Mouse (Mus musculus): ENCODE results near the gene Cda. TPM values are rescaled to one million over a fixed set of nuclear protein-coding genes. Genes with fewer than 3 reads are reported as not detected.

Gene Cda
- polyA plus RNA-seq, 1 experiment = 0.06 TPM

DNA sequence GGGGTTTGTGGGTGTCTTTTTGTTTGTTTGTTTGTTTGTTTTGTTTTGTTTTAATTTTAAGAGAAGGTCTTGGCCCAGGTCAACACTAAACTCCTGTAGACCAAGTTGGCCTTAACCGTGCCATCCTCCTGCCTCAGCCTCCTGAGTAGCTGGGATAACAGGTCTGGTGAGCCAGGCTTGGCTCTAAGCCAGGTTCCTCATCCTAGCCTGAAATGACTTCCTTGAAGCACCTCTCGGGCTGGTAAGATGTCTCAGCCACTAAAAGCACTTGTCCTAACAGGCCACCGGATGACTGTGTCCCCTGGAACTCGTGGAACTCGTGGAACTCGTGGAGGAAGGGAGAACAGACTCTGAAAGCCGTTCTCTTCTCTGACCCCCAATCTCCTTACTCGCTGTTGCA lies 11.7 kb downstream of the Cda start:
- no peaks in the 10 kb centered on the region for H3K9me3 ChIP-seq (ENCODE audit: control insufficient read depth, low read length)
- H3K4me1 ChIP-seq (ENCODE audit: control insufficient read depth) = no peaks in the 10 kb centered on the region
- H3K4me3 ChIP-seq (replicated peaks) = no peak overlapping the region
- TF ChIP-seq TAL1 (IDR thresholded peaks at IDR 0.05; ENCODE audit: low read length) (no peak), GATA1 (IDR thresholded peaks at IDR 0.05; ENCODE audit: low read length) (no peak)
- no peaks in the 10 kb centered on the region for H3K36me3 ChIP-seq (ENCODE audit: control insufficient read depth)
- H3K27me3 ChIP-seq (ENCODE audit: control insufficient read depth) = peaks cover 6% of the 10 kb centered on the region

DNA sequence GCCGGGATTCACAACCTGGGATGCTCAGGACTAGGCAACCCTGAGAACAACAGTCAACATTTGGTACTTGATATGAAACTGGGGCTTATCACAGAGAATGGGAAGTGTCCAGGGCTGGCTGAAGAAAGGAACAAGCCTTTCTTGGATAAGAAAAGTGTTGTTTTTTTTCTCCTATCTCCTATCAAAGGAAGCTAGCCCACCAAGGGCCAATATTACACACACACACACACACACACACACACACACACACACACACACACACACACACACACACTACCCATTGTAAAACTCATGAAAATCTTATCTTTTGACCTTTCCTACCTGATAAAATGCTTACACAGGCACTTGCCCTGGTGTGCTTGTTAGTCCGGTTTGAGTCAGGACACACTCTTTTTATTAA lies 12.3 kb downstream of the Cda start:
- H3K36me3 ChIP-seq (ENCODE audit: control insufficient read depth) = no peaks in the 10 kb centered on the region
- TF ChIP-seq TAL1 (IDR thresholded peaks at IDR 0.05; ENCODE audit: low read length) = no peak
- no peak for TF ChIP-seq GATA1 (IDR thresholded peaks at IDR 0.05; ENCODE audit: low read length)
- no peaks in the 10 kb centered on the region for H3K4me1 ChIP-seq (ENCODE audit: control insufficient read depth)
- H3K27me3 ChIP-seq (ENCODE audit: control insufficient read depth) = peaks cover under 1% of the 10 kb centered on the region; the same call in 1 of the 2 replicates
- H3K4me3 ChIP-seq (replicated peaks) = no peak overlapping the region
- no peaks in the 10 kb centered on the region for H3K9me3 ChIP-seq (ENCODE audit: control insufficient read depth, low read length)

DNA sequence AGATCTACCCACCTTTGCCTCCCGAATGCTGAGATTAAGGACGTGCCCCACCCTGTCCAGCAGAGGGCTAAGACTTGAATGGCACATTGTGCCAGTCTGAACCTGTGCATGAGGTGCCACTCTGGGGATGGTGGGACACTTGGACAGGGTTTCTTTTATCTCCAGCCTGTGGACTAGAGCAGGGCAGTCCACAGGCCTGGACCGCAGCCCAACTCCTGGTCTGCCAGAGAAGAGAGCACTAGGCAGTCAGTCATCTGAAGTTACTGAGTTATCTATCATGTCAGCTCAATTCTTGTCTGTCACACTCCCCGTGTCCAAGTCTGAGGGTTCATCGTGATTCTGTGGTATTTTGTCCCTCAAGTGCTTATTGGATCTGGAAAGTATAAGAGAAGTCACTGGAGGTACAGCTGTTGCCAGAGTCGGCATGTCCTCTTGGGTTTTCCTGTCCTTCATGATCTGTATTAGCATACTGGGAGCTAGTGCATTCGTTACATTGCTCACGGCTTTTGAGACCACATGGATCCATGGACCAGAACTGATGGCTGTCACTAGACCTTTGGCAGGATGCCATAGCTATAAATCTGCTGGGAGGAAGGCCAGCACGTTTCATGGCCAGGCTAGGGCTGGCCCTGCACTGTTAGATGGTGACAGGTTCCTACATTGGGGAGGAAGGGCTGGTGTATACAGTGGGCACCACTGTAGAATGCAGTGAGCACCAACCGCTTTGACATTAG lies 14.2 kb downstream of the Cda start:
- Histone ChIP-seq H3K9me3 (ENCODE audit: control insufficient read depth, low read length) (no peaks in the 10 kb centered on the region), H3K36me3 (ENCODE audit: control insufficient read depth) (no peaks in the 10 kb centered on the region), H3K27me3 (ENCODE audit: control insufficient read depth) (no peaks in the 10 kb centered on the region), H3K4me3 (replicated peaks) (no peak overlapping the region), H3K4me1 (ENCODE audit: control insufficient read depth) (no peaks in the 10 kb centered on the region)
- TF ChIP-seq TAL1 (IDR thresholded peaks at IDR 0.05; ENCODE audit: low read length) (no peak), GATA1 (IDR thresholded peaks at IDR 0.05; ENCODE audit: low read length) (no peak)

DNA sequence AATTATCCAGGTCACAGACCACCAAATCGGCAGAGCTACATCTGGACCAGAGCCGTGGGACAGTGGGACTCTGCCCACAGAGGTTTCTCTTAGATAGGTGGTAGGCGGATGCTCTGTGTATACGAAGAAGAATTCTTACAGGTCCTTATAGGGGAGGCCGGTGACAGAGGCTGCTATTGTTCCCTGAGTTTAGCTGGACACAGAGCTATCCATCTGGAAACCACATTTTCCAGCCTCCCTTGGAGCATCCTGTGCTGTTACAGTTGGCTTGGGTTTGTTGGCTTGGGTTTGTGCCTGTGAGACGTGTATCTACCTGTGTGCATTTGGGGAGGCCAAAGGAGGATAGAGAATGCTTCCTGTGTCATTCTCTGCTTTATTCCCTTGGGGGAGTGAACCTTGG lies 15.1 kb downstream of the Cda start:
- H3K36me3 ChIP-seq (ENCODE audit: control insufficient read depth) = no peaks in the 10 kb centered on the region
- H3K27me3 ChIP-seq (ENCODE audit: control insufficient read depth) = no peaks in the 10 kb centered on the region
- TF ChIP-seq GATA1 (IDR thresholded peaks at IDR 0.05; ENCODE audit: low read length) (no peak), TAL1 (IDR thresholded peaks at IDR 0.05; ENCODE audit: low read length) (no peak)
- no peaks in the 10 kb centered on the region for H3K4me1 ChIP-seq (ENCODE audit: control insufficient read depth)
- no peak overlapping the region for H3K4me3 ChIP-seq (replicated peaks)
- H3K9me3 ChIP-seq (ENCODE audit: control insufficient read depth, low read length) = no peaks in the 10 kb centered on the region

DNA sequence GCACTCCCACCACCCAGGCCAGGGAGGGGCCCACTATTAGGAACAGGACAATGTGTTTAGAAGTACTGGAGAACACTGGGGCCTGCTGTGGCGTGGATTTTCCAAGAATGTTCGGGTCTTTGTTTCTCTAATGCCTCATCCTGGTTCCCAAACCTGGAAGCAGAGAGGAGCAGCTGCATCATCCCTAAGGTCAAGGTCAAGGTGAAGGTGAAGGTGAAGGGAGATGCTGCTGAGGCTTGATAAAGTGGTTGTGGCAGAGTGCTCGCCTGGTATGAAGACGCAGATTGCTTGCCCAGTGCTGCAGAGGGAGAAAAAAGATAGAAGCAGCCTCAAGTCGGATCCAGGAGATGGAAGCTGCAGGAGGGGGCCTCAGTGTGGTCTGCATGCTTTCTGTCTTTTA lies 16.0 kb downstream of the Cda start:
- TF ChIP-seq TAL1 (IDR thresholded peaks at IDR 0.05; ENCODE audit: low read length) (no peak), GATA1 (IDR thresholded peaks at IDR 0.05; ENCODE audit: low read length) (no peak)
- H3K27me3 ChIP-seq (ENCODE audit: control insufficient read depth) = no peaks in the 10 kb centered on the region

DNA sequence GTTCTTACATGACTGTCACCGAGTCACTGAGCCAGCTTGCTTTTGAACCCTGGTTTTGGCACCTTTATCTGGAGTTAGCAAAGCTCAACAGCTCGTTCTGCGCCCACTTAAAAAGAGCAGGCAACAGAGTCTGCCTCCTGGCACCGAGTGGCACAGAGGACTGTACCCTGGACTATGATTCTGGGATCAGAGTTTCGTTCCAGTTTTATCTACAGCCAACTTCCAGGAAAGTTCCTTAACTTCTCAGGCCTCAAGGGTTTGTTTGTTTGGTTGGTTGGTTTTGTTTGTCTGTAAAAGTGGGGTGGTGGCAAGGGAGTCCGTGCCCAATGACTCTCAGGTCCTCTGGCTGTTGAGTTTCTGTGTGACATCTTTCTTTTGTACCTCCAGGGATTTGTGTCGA lies 19.1 kb downstream of the Cda start:
- no peaks in the 10 kb centered on the region for H3K9me3 ChIP-seq (ENCODE audit: control insufficient read depth, low read length)
- no peaks in the 10 kb centered on the region for H3K4me1 ChIP-seq (ENCODE audit: control insufficient read depth)
- no peak for TF ChIP-seq TAL1 (IDR thresholded peaks at IDR 0.05; ENCODE audit: low read length)
- no peak for TF ChIP-seq GATA1 (IDR thresholded peaks at IDR 0.05; ENCODE audit: low read length)
- no peaks in the 10 kb centered on the region; the same call in 1 of the 2 replicates for H3K36me3 ChIP-seq (ENCODE audit: control insufficient read depth)
- no peaks in the 10 kb centered on the region for H3K27me3 ChIP-seq (ENCODE audit: control insufficient read depth)
- no peak overlapping the region for H3K4me3 ChIP-seq (replicated peaks)

More for the DNA sequence above, 16.0 kb downstream of the Cda start:
- no peaks in the 10 kb centered on the region for H3K9me3 ChIP-seq (ENCODE audit: control insufficient read depth, low read length)
- H3K36me3 ChIP-seq (ENCODE audit: control insufficient read depth) = no peaks in the 10 kb centered on the region
- H3K4me1 ChIP-seq (ENCODE audit: control insufficient read depth) = no peaks in the 10 kb centered on the region
- H3K4me3 ChIP-seq (replicated peaks) = no peak overlapping the region

DNA sequence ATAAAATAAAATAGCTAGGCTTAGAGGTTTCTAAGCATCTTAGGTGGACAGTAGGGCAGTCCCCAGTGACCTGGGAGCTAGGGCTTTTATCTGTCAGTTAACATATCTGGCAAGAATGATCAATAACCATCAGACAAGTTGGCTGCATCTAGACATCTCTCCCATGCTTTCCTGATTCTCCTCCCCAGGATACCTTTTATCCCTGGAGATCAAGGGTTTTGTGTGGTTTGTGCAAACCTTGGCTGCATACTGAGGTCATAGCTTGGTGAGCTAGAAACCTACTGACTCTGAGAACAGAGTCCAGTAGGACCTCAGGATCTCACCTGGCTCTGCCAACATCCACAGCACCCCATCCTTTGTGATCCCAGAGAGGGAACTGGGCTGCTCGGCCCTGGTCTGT lies 20.5 kb downstream of the Cda start:
- no peaks in the 10 kb centered on the region; the same call in 1 of the 2 replicates for H3K36me3 ChIP-seq (ENCODE audit: control insufficient read depth)
- no peaks in the 10 kb centered on the region for H3K9me3 ChIP-seq (ENCODE audit: control insufficient read depth, low read length)
- TF ChIP-seq GATA1 (IDR thresholded peaks at IDR 0.05; ENCODE audit: low read length) (no peak), TAL1 (IDR thresholded peaks at IDR 0.05; ENCODE audit: low read length) (no peak)
- H3K4me1 ChIP-seq (ENCODE audit: control insufficient read depth) = no peaks in the 10 kb centered on the region
- H3K4me3 ChIP-seq (replicated peaks) = no peak overlapping the region
- H3K27me3 ChIP-seq (ENCODE audit: control insufficient read depth) = no peaks in the 10 kb centered on the region

DNA sequence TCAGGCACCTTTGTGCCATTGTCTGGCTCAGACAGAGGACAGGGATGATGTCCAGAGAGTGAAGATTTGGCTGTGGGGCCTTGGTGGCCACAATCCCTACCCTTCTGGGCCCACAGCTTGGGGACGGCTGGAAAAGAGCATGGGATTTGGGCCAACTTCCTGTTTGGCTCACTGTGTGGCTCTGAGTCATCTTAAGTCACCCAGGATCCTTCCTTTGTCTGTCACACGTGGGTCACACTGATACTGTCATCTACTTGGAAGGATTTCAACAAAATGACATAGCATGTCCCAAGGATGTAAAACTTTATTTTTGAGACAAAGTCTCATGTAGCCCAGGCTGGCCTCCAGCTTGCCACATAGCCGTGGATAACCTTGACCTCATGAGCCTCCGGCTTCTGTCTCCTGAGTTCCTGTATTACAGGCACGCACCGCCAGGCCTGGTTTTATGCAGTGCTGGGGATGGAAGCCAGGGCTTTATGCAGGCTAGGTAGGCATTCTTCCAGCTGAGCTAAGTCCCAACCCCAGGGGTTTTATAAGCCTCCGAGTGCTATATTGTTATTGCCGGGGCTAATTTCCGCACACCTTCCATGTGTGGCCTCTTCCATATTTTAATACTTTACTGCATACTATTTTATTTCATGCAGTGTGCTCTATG lies 22.8 kb downstream of the Cda start:
- TF ChIP-seq TAL1 (IDR thresholded peaks at IDR 0.05; ENCODE audit: low read length) (no peak), GATA1 (IDR thresholded peaks at IDR 0.05; ENCODE audit: low read length) (no peak)
- Histone ChIP-seq H3K27me3 (ENCODE audit: control insufficient read depth) (peaks cover 2% of the 10 kb centered on the region; the same call in 1 of the 2 replicates), H3K4me1 (ENCODE audit: control insufficient read depth) (no peaks in the 10 kb centered on the region), H3K4me3 (replicated peaks) (no peak overlapping the region), H3K36me3 (ENCODE audit: control insufficient read depth) (no peaks in the 10 kb centered on the region; the same call in 1 of the 2 replicates), H3K9me3 (ENCODE audit: control insufficient read depth, low read length) (no peaks in the 10 kb centered on the region)

DNA sequence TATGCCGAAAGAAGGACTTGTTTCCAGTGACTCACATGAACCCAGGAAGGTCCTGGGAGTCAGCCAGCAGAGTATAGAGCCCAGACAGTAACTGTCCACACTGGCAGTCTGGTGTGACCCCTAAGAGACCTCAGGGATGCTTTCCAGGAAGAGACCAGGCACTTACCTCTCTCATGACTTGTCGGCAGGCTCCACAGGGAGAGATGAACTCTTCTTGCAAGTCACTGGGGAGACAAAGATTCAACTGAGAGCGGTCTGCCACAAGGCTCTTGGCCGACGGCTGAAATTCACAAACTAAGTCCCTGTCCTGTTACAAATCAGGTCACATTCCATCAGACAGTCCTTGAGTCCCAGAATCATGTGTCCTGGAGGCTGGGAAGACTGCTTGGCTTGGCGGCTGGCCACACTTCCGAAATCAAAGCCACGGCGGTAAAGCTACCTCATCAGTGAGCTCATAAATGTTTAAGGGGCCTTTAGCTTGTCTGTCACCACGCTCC lies 24.4 kb downstream of the Cda start:
- H3K9me3 ChIP-seq (ENCODE audit: control insufficient read depth, low read length) = no peaks in the 10 kb centered on the region
- H3K27me3 ChIP-seq (ENCODE audit: control insufficient read depth) = peaks cover 2% of the 10 kb centered on the region; the same call in 1 of the 2 replicates
- TF ChIP-seq TAL1 (IDR thresholded peaks at IDR 0.05; ENCODE audit: low read length) (no peak), GATA1 (IDR thresholded peaks at IDR 0.05; ENCODE audit: low read length) (no peak)
- no peak overlapping the region for H3K4me3 ChIP-seq (replicated peaks)
- H3K4me1 ChIP-seq (ENCODE audit: control insufficient read depth) = no peaks in the 10 kb centered on the region
- H3K36me3 ChIP-seq (ENCODE audit: control insufficient read depth) = no peaks in the 10 kb centered on the region; the same call in 1 of the 2 replicates
